Mouse (Mus musculus) ZHBTc4 (cell line): ENCODE measurements at regions not wholly inside any gene's neighbourhood (a gene's known extent, or its start where the extent isn't known, plus 50 kb on each side); places are given as distances from the start of the nearest gene placed in this dataset.
A peak's percentile ranks its signal among the peaks of the same experiment; 100 is the strongest.

Experiments
- DNase-seq: peaks from one replicate; pipeline ENCODE4 v3.0.0-alpha.2; 2011; ENCODE audit warnings: low read depth, low spot score

GRCm38 (mm10) chr4:21616116-21616515 lies 69.6 kb downstream of the Prdm13 start:
- DNase-seq: peak; percentile 49

GRCm38 (mm10) chr4:21614429-21614828 lies 71.3 kb downstream of the Prdm13 start:
- DNase-seq: no peak

GRCm38 (mm10) chr4:21611531-21612282 lies 74.1 kb downstream of the Prdm13 start:
- DNase-seq: no peak

- peak; percentile 8 for DNase-seq
Observed at GRCm38 (mm10) chr4:21598024-21598423, 87.7 kb downstream of the Prdm13 start.

- no peak for DNase-seq
Observed at GRCm38 (mm10) chr4:21547771-21548170, 138.0 kb downstream of the Prdm13 start.

- DNase-seq: no peak
Observed at GRCm38 (mm10) chr4:21539583-21539982, 146.2 kb downstream of the Prdm13 start.

GRCm38 (mm10) chr4:21535973-21536372 lies 149.8 kb downstream of the Prdm13 start:
- peak; percentile 49 for DNase-seq

- no peak for DNase-seq
Observed at GRCm38 (mm10) chr4:21532186-21532585, 153.6 kb downstream of the Prdm13 start.
